Mouse (Mus musculus) kidney, adult 2 months (tissue): ENCODE results near the gene Lpar5.

Source experiments
- CTCF ChIP-seq: fragments of 200-500 bp; conservative IDR thresholded peaks from 2 replicates; pipeline ENCODE4 v1.5.1; 2011; ENCODE audit warnings: low read depth, mild to moderate bottlenecking, control low read depth, low read length, moderate library complexity, mixed read lengths; ENCODE audit not compliant: insufficient read depth, insufficient read length
- POLR2A ChIP-seq: fragments of 200-500 bp; IDR thresholded peaks from one replicate; pipeline ENCODE4 v1.6.1; 2011; ENCODE audit warnings: low read depth, low read length, control low read depth

GRCm38 (mm10) chr6:125084424-125084823 is 16.7 kb downstream of the Lpar5 start:
- TF ChIP-seq POLR2A (no peak), CTCF (peak; percentile 80)
